ENCODE assay signal across 12 mouse cellular contexts in the genomic region with DNA sequence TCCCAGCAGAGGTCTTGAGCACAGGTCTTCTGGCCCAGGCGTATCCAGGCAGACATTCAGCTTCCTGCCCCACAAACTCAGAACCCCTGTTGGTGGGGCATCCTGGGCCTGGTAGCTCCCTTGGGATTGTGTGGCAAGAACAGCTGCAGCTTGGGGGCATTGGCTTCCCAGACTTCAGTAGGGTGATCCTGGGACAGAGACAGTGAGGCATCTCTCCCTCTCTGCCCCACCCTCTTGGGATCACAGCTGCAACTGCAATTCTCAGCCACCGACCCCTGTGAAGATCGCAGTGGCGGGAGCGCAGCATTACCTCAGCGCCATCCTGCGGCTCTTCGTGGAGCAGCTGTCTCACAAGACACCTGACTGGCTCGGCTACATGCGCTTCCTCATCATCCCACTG. TPM values are rescaled to one million over a fixed set of nuclear protein-coding genes. Genes with fewer than 3 reads are reported as not detected.
"Had no signal": no experiment of that assay in that cellular context is flagged by ENCODE, and none has a peak within 500 bp of the region (broad histone marks: within the 10 kb centered on the region; RNA-seq: fewer than 3 reads in every experiment).

No protein-coding gene starts in this region.

- H3K9me3 ChIP-seq: limb, embryonic 13.5 days; midbrain, embryonic 12.5 days; stomach, embryonic 15.5 days had no signal

- DNase-seq: kidney, adult 8-10 months; lung, adult 18-20 months; right cerebral cortex, postnatal 14 days; thymus, postnatal 36 days had no signal

- H3K27me3 ChIP-seq: limb, embryonic 13.5 days; midbrain, embryonic 12.5 days; stomach, embryonic 15.5 days had no signal

- H3K27ac ChIP-seq: limb, embryonic 13.5 days; midbrain, embryonic 12.5 days; stomach, embryonic 15.5 days had no signal

- H3K4me2 ChIP-seq: limb, embryonic 13.5 days; liver, embryonic 11.5 days; midbrain, embryonic 12.5 days; stomach, embryonic 15.5 days had no signal

- H3K9ac ChIP-seq: limb, embryonic 13.5 days; midbrain, embryonic 12.5 days; stomach, embryonic 15.5 days had no signal

- H3K4me3 ChIP-seq: limb, embryonic 13.5 days; midbrain, embryonic 12.5 days; stomach, embryonic 15.5 days had no signal

- H3K4me1 ChIP-seq: limb, embryonic 13.5 days; midbrain, embryonic 12.5 days; stomach, embryonic 15.5 days had no signal

- ATAC-seq: midbrain, embryonic 16.5 days had no signal

RNA-seq across cellular contexts. Expression of a gene that starts 12.1 kb away (rescaled TPM):
- total RNA-seq: megakaryocyte-erythroid progenitor cell, adult 5-6 weeks had no signal
- polyA plus RNA-seq: kidney, embryonic 16.5 days; liver, embryonic 11.5 days; midbrain, embryonic 12.5 days; midbrain, embryonic 16.5 days; stomach, embryonic 15.5 days; thymus, postnatal 0 days had no signal
